Mouse (Mus musculus): ENCODE results near the gene Wrap73. TPM values are rescaled to one million over a fixed set of nuclear protein-coding genes. Genes with fewer than 3 reads are reported as not detected.
A peak's percentile ranks its signal among the peaks of the same experiment; 100 is the strongest.

Gene Wrap73
- polyA plus RNA-seq (2015; fragmentation: Nextera tagmentation; extraction: Ambion mirVana) = 42.5 and 45.2 TPM in 2 replicates

DNA sequence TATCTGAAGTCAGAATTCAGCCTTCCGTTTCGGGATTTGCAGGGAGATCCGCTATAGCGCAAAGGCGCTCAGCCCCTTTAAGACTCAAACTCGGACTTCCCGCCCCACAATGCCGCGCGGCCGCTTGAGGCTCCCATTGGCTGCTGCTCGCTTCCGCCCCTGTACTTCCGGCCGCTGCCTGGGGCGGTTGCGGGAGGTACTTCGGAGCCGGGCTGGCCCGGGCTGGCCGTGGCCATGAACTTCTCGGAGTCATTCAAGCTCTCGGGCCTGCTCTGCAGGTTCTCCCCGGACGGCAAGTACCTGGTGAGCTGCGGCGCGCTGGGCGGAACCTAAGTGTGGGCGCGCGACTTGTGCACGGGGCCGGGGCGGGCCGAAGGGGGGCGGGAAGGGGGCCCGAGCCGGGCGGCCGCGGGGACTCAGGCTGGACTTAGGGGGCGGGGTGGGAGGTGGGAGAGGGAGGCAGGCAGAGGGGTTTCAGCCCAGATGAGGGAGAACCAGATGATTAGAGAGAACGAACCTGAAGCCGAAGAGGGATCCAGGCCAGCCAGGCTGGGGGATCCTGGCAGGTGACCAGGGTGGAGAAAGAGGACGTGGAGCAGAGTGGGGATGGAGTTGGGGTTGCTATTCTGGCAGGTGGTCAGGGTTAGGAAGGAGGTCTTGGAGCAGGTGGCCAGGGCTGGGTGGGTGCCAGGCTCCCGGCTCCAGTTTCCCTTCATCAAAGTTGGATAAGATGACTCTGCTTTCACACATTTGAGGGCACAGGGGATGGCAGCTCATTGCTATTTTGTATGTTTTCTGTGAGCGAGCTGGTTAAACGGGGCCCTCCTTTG lies at the start of gene Wrap73:
Wrap73 (plus strand) TSS at position 162 of the 830 bp plus-strand sequence.
- peaks cover 13% of the 10 kb centered on the region for H3K36me3 ChIP-seq
- peak within 1 kb of the TSS; percentile 85 for H3K4me3 ChIP-seq
- peak within 1 kb of the TSS; percentile 89 for H3K9ac ChIP-seq
- WGBS = 2% methylated on average over 49 of the region's 49 CpGs
- peaks cover 46% of the 10 kb centered on the region for H3K27me3 ChIP-seq
- peaks cover 43% of the 10 kb centered on the region for H3K4me1 ChIP-seq (replicated peaks)
- peak within 1 kb of the TSS; percentile 79 for H3K27ac ChIP-seq (replicated peaks)
- H3K9me3 ChIP-seq = no peaks in the 10 kb centered on the region
- peak within 1 kb of the TSS; percentile 91 for H3K4me2 ChIP-seq
- peak; percentile 93 for ATAC-seq (ENCODE audit: low read depth)

DNA sequence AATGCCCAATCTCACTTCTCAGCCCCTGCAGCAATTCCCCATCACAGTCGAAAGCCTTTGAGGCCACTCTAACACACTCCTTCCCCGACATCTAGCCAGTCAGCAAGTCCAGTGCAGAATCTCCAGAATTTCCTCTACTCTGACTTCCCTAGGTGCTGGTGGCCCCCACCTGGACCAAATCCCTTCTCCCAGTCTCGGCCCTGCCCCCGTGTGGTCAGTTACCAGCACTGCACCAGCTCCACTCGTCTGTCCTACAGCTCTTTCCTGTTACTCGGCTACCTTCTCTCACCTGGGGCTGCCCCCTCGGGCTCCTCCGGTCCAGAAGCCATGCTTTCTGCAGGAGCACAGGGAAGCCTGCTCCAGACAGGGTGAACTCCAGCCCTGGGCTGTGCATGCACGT lies 49.0 kb upstream of the Wrap73 start:
- no peak overlapping the region for H3K4me2 ChIP-seq
- 25% methylated on average over 9 of the region's 9 CpGs for WGBS

DNA sequence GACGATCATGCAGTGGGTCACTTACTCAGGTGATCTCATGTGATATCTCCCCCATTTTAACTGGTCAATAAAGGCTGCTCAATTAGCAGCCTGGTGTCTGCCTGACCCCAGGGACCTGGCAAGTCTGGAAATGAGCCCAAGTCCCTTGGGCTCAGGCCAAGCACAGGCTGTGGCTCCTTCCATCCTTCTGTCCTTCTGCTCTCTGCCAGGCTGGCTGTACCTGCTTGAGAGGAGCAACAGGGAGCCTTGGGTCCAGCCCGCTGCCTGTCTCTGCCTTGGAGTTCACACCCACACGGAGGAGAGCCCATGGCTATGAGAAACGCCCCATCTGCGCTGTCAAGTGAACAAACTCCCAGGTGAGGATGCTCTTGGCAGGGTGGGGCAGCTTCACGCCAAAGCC lies 46.1 kb upstream of the Wrap73 start:
- Histone ChIP-seq H3K4me3 (no peak overlapping the region), H3K9ac (no peak overlapping the region), H3K27ac (replicated peaks) (no peak overlapping the region), H3K4me2 (no peak overlapping the region), H3K36me3 (no peaks in the 10 kb centered on the region), H3K9me3 (no peaks in the 10 kb centered on the region), H3K27me3 (peaks cover under 1% of the 10 kb centered on the region), H3K4me1 (replicated peaks) (0 out of 2 replicates have a peak, but pooled peaks cover 4% of the 10 kb centered on the region)
- WGBS = 23% methylated on average over 6 of the region's 6 CpGs
- ATAC-seq (ENCODE audit: low read depth) = no peak

More for the DNA sequence above, 49.0 kb upstream of the Wrap73 start:
- H3K36me3 ChIP-seq = no peaks in the 10 kb centered on the region
- 0 out of 2 replicates have a peak, but pooled peaks cover 4% of the 10 kb centered on the region for H3K4me1 ChIP-seq (replicated peaks)
- H3K27ac ChIP-seq (replicated peaks) = no peak overlapping the region
- H3K27me3 ChIP-seq = peaks cover 6% of the 10 kb centered on the region
- H3K9me3 ChIP-seq = no peaks in the 10 kb centered on the region
- H3K4me3 ChIP-seq = no peak overlapping the region
- ATAC-seq (ENCODE audit: low read depth) = no peak
- H3K9ac ChIP-seq = no peak overlapping the region

DNA sequence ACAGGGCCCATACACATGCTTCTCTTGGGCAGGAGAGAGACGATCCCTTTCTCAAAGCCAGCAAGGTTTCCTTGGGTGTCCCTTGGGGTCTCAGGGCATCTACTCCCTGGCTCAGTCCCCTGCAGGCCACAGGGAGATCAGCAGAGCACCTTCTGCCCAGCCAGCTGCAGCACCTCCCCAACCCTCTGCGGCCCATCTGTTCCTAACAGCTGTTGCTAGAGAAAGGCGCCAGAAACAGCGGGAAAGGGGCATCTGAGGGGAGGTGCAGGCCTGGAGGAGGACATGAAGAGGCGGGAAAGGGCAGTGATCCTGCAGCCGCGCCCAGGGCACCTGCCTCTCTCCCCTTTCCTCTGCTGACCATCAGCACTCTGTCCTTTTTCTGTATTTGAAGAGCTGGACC lies 42.8 kb upstream of the Wrap73 start:
- 51% methylated on average over 7 of the region's 7 CpGs for WGBS

DNA sequence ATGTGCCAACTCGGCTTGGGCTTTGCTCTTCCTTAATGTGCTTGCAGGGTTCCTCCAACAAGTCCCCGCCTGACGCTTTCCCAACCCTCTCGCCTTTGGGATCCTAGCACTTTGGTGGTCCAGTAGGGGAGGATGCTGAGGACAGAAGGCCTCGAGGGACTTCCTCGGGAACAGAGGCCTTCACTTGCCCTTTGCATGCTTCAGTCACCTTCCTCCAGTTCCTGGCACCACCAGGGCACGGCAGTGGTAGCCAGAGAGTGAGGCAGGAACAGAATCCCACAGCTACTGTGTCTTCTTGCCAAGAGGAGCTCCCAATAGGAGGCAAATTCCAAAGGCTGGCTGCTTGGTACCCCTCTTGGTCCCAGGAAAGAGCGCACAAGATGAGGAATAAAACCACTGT lies 38.8 kb upstream of the Wrap73 start:
- WGBS = 82% methylated on average over 8 of the region's 8 CpGs
- ATAC-seq (ENCODE audit: low read depth) = no peak

More for the DNA sequence above, 42.8 kb upstream of the Wrap73 start:
- ATAC-seq (ENCODE audit: low read depth) = no peak
- no peaks in the 10 kb centered on the region for H3K9me3 ChIP-seq
- H3K4me3 ChIP-seq = no peak overlapping the region
- H3K27ac ChIP-seq (replicated peaks) = no peak overlapping the region
- no peak overlapping the region for H3K9ac ChIP-seq
- 0 out of 2 replicates have a peak, but pooled peaks cover 4% of the 10 kb centered on the region for H3K4me1 ChIP-seq (replicated peaks)
- H3K4me2 ChIP-seq = no peak overlapping the region
- H3K27me3 ChIP-seq = peaks cover 12% of the 10 kb centered on the region
- H3K36me3 ChIP-seq = no peaks in the 10 kb centered on the region

DNA sequence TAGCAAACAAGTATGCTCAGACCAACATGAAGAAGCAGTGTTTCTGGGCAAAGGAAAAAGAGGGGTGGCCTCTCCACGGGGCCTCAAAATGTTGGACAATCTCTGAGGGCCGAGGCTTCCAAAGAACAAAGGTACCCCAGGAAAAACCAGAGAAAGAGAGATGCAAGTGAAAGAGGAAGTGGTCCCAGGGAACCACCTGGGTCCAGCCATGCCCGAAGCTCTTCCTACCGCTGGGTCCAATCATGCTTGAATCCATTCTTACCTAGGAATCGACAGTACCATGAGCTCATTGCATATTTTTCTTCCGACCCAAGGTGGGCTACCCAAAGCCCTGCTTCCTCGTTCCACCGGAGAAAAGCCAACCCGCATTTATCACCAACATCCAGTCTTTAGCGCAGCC lies 38.3 kb upstream of the Wrap73 start:
- no peaks in the 10 kb centered on the region for H3K9me3 ChIP-seq
- peaks cover 36% of the 10 kb centered on the region for H3K27me3 ChIP-seq
- H3K36me3 ChIP-seq = no peaks in the 10 kb centered on the region
- no peak overlapping the region for H3K27ac ChIP-seq (replicated peaks)
- no peak overlapping the region for H3K4me2 ChIP-seq
- WGBS = 93% methylated on average over 10 of the region's 10 CpGs
- no peak overlapping the region for H3K9ac ChIP-seq
- H3K4me1 ChIP-seq (replicated peaks) = peaks cover 4% of the 10 kb centered on the region
- no peak for ATAC-seq (ENCODE audit: low read depth)
- H3K4me3 ChIP-seq = no peak overlapping the region

More for the DNA sequence above, 38.8 kb upstream of the Wrap73 start:
- Histone ChIP-seq H3K4me1 (replicated peaks) (peaks cover 4% of the 10 kb centered on the region), H3K9ac (no peak overlapping the region), H3K4me2 (no peak overlapping the region), H3K27me3 (peaks cover 36% of the 10 kb centered on the region), H3K9me3 (no peaks in the 10 kb centered on the region), H3K4me3 (no peak overlapping the region), H3K27ac (replicated peaks) (no peak overlapping the region), H3K36me3 (no peaks in the 10 kb centered on the region)

DNA sequence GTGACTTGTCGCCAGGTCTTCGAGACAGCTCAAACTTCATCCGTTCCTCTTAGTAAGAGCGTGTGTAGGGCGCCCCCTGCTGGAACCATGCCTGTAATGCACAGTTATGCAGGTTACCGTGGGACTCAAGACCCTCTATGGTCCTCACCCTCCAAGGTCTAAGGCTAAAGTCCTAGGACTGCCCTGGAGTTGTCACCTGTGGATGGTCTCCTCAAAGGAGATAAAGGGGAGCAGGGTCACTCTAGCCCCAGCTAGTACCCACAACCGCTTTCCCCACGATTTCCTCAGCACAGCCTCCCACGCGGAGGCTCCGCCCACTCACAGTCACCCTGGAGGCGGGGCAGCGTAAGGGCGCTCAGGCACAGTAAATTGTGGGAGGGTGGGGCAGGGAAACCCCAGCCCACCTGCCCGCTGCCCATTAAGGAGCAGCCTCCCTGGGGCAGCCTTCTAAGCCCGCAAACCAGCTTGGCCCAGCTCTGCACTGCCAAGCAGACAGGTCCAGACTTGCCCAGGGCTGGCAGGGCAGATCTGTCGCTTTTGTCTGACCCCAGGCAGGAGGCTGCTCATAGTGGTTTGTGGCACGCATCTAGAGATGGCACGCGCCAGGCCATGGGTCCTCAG lies 36.7 kb upstream of the Wrap73 start:
- no peak overlapping the region for H3K9ac ChIP-seq
- H3K4me3 ChIP-seq = peak overlapping the region; percentile 20
- H3K27me3 ChIP-seq = peaks cover 41% of the 10 kb centered on the region
- H3K4me1 ChIP-seq (replicated peaks) = peaks cover 4% of the 10 kb centered on the region
- H3K4me2 ChIP-seq = peak overlapping the region; percentile 46
- 0 out of 2 replicates have a peak, but pooled peaks have one; percentile 43 for ATAC-seq (ENCODE audit: low read depth)
- H3K9me3 ChIP-seq = no peaks in the 10 kb centered on the region
- H3K27ac ChIP-seq (replicated peaks) = no peak overlapping the region
- H3K36me3 ChIP-seq = no peaks in the 10 kb centered on the region
- 28% methylated on average over 20 of the region's 20 CpGs for WGBS

DNA sequence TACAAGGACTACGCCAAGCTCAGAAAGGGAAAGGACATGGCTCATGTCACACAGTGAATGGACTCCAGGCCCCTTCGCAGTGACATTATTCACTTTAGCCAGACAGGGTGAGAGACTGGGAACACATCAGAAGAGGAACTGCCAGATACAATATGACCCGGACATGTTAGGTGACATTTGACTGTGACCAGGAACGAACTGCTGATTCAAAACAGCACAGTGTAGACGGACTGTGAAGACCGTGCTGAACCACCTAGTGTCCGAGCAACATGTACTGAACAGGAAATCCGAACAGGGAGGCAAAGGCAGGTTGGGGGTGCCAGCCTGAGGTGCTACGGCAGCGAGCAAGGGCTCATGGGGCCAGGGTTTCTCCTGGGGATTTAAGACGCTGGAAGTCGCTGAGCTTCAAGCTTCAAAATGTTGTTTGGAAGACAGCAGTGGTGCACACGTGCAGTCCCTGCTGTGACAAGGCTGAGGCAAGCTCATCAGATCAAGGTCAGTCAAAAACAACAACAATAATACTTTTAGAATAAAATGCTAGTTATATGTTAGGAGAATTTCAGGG lies 35.6 kb upstream of the Wrap73 start:
- peaks cover 4% of the 10 kb centered on the region for H3K4me1 ChIP-seq (replicated peaks)
- 78% methylated on average over 13 of the region's 13 CpGs for WGBS
- no peak for ATAC-seq (ENCODE audit: low read depth)

DNA sequence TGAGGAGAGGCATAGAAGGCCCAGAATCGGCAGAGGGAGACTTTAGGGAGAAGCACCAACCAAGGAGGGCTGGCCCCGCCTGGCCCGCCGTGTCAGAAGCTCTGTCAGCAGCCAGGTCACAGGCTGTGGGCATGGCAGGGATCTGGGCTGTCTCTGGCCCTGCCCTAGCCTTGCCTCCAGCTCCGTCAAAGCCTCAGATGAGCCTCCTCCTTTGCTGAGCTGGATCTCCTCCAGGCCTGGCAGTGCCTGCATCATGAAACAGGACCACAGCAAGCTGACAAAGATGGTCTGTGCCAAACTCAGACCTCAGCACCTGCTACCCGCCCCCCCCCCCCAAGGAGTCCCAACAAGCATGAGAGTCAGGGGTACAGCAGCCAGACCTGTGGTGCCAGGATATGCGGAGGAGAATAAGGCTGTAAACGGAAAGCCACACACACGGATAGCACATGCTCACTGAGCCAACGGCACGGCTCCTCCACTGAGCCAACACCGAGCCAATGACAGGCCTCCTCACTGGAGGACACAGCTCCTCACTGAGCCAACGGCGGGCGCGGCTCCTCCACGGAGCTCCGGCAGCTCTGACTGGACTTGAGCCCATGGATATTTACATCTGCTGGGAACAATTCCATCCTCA lies 32.8 kb upstream of the Wrap73 start:
- Histone ChIP-seq H3K9ac (no peak overlapping the region), H3K4me2 (no peak overlapping the region), H3K9me3 (no peaks in the 10 kb centered on the region), H3K27ac (replicated peaks) (no peak overlapping the region), H3K36me3 (no peaks in the 10 kb centered on the region), H3K4me3 (no peak overlapping the region), H3K27me3 (peaks cover 32% of the 10 kb centered on the region), H3K4me1 (replicated peaks) (peaks cover 4% of the 10 kb centered on the region)
- ATAC-seq (ENCODE audit: low read depth) = no peak
- 54% methylated on average over 18 of the region's 18 CpGs for WGBS

More for the DNA sequence above, 35.6 kb upstream of the Wrap73 start:
- Histone ChIP-seq H3K9ac (no peak overlapping the region), H3K4me2 (no peak overlapping the region), H3K9me3 (no peaks in the 10 kb centered on the region), H3K4me3 (no peak overlapping the region), H3K27ac (replicated peaks) (no peak overlapping the region), H3K27me3 (peaks cover 41% of the 10 kb centered on the region), H3K36me3 (no peaks in the 10 kb centered on the region)

DNA sequence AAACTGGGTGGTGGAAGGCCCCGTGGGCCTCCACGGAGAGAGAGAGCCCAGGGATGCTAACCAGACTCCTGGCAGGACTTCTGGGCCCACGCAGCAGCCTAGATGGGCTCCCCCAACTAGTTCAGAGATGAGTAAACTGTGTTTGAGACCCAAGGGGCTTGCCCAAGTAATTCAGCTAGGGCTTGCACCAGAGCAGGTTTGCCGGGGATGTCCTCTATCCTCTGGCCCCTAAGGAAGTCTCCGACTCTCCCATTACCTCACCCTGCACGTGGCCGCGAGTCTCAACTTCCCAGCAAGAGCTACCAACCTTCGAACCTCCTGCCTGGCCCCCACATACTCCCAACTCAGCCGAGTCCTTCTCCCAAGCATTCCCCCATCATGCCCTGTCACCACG lies 32.3 kb upstream of the Wrap73 start:
- Histone ChIP-seq H3K4me2 (no peak overlapping the region), H3K4me3 (no peak overlapping the region), H3K4me1 (replicated peaks) (peaks cover 4% of the 10 kb centered on the region), H3K9ac (no peak overlapping the region), H3K27ac (replicated peaks) (no peak overlapping the region), H3K9me3 (no peaks in the 10 kb centered on the region), H3K36me3 (no peaks in the 10 kb centered on the region), H3K27me3 (peaks cover 27% of the 10 kb centered on the region)
- no peak for ATAC-seq (ENCODE audit: low read depth)
- WGBS = 81% methylated on average over 11 of the region's 11 CpGs

DNA sequence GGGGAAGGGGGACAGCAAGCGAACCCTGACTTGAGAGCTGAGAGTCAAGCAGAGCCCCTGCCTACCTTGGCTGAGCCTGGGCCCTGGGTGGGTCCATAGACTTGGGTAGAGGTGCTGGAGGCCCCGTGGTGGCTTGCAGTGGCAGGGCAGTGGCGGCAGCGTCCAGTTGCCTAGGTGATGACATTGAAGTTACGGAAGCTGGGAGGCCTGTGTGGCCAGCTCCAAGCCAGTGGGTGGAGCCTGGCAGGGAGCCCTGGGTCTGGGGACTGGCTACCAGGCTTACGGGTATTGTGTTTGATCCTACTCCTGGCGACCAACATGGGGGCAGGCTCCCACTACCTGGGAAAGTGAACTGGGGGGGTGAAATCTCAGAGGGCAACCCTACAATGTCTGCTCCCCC lies 25.8 kb upstream of the Wrap73 start:
- no peaks in the 10 kb centered on the region for H3K9me3 ChIP-seq
- H3K9ac ChIP-seq = no peak overlapping the region
- no peak overlapping the region for H3K4me2 ChIP-seq
- H3K4me1 ChIP-seq (replicated peaks) = no peaks in the 10 kb centered on the region
- WGBS = 39% methylated on average over 7 of the region's 7 CpGs
- no peak overlapping the region for H3K27ac ChIP-seq (replicated peaks)
- no peak for ATAC-seq (ENCODE audit: low read depth)
- no peak overlapping the region for H3K4me3 ChIP-seq
- H3K27me3 ChIP-seq = peaks cover 3% of the 10 kb centered on the region; the same call in 1 of the 2 replicates
- H3K36me3 ChIP-seq = no peaks in the 10 kb centered on the region

DNA sequence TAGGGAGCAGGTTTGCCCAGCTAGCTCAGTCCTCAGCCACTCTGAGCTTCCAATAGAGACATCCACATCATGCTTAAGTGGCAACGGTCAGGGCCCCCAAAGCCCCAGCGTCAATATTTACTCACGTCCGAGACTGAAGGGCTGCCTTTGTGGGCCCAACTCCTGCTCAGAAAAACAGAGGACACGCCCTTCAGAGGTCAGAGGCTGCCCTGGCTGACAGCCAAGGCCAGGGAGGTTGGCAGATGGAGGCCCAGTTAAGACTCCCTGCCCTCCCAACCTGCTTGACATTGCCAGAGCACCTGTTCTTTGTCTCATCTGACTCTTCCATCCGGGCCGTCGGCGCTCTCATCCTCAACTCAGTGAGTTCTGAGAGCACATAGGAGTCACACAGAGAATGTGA lies 23.4 kb upstream of the Wrap73 start:
- ATAC-seq (ENCODE audit: low read depth) = no peak
- WGBS = 68% methylated on average over 9 of the region's 9 CpGs
- no peaks in the 10 kb centered on the region; the same call in none of the 2 replicates for H3K27me3 ChIP-seq

More for the DNA sequence above, 23.4 kb upstream of the Wrap73 start:
- no peaks in the 10 kb centered on the region for H3K36me3 ChIP-seq
- no peaks in the 10 kb centered on the region for H3K9me3 ChIP-seq
- H3K4me2 ChIP-seq = no peak overlapping the region
- no peak overlapping the region for H3K4me3 ChIP-seq
- no peaks in the 10 kb centered on the region for H3K4me1 ChIP-seq (replicated peaks)
- no peak overlapping the region for H3K27ac ChIP-seq (replicated peaks)
- no peak overlapping the region for H3K9ac ChIP-seq
